Mouse (Mus musculus) midbrain, embryonic 15.5 days (tissue): ENCODE measurements at regions not wholly inside any gene's neighbourhood (a gene's known extent, or its start where the extent isn't known, plus 50 kb on each side); places are given as distances from the start of the nearest gene placed in this dataset.

Experiments
- ATAC-seq: fragments of 200-750 bp; cut with Nextera tagmentation; replicated peaks from 2 replicates; pipeline ENCODE4 v1.8.0; 2017; ENCODE audit warnings: moderate TSS enrichment
- H3K27ac ChIP-seq: fragments of 300-500 bp; sonication (generic); 2 replicates; pipeline ENCODE4 v1.5.1; 2015; ENCODE audit warnings: mild to moderate bottlenecking, inconsistent platforms
- H3K27me3 ChIP-seq: fragments of 300-500 bp; sonication (generic); replicated peaks from 2 replicates; pipeline ENCODE4 v1.6.1; 2015; ENCODE audit warnings: inconsistent platforms
- H3K36me3 ChIP-seq: fragments of 300-500 bp; sonication (generic); replicated peaks from 2 replicates; pipeline ENCODE4 v1.6.1; 2015; ENCODE audit warnings: inconsistent platforms
- H3K4me1 ChIP-seq: fragments of 300-500 bp; sonication (generic); 2 replicates; pipeline ENCODE4 v1.6.1; 2015; ENCODE audit warnings: inconsistent platforms
- H3K4me2 ChIP-seq: fragments of 300-500 bp; sonication (generic); 2 replicates; pipeline ENCODE4 v1.6.1; 2015; ENCODE audit warnings: inconsistent platforms, mild to moderate bottlenecking, moderate library complexity
- H3K4me3 ChIP-seq: fragments of 300-500 bp; sonication (generic); 2 replicates; pipeline ENCODE4 v1.5.1; 2015; ENCODE audit warnings: mild to moderate bottlenecking, inconsistent platforms
- H3K9ac ChIP-seq: fragments of 300-500 bp; sonication (generic); 2 replicates; pipeline ENCODE4 v1.6.1; 2015; ENCODE audit warnings: mild to moderate bottlenecking, inconsistent platforms
- H3K9me3 ChIP-seq: fragments of 300-500 bp; sonication (generic); 2 replicates; pipeline ENCODE4 v1.6.1; 2016; ENCODE audit warnings: inconsistent platforms
- WGBS: fragments of 180-500 bp; shearing (Covaris S2); methylation state at CpG from one replicate; pipeline ENCODE4 v1.1.7; 2015; ENCODE audit warnings: mixed read lengths; 5-methylcytosine and 5-hydroxymethylcytosine counted together

GRCm38 (mm10) chr10:87325769-87326168 is 167.7 kb downstream of the Ascl1 start:
- Histone ChIP-seq H3K9ac (no peak overlapping the region), H3K27ac (no peak overlapping the region), H3K36me3 (no peaks in the 10 kb centered on the region), H3K9me3 (no peaks in the 10 kb centered on the region), H3K4me3 (no peak overlapping the region), H3K4me1 (no peaks in the 10 kb centered on the region), H3K4me2 (no peak overlapping the region), H3K27me3 (no peaks in the 10 kb centered on the region)
- WGBS: 48% methylated on average over 6 of the region's 6 CpGs
- ATAC-seq: no peak

DNA sequence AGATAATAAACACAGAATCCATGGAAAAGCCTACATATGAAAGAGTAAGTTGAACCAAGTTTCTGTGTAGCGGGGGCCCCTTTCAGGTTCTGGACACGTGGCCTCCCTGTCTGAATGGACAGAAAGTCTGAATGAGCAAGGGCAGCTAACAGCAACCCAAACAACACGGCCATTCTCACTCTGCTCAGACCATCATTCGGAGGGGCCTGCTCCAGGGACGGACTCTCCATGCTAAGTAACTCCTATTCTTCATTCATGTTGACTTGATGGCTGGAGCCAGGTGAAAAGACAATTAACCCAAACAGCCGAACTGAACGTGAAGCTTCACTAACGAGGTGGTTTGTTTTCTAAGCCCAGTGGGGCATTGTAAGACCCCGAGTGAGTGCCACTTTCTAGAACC is 168.3 kb downstream of the Ascl1 start:
- H3K4me1 ChIP-seq: no peaks in the 10 kb centered on the region
- no peak for ATAC-seq
- no peaks in the 10 kb centered on the region for H3K9me3 ChIP-seq
- 60% methylated on average over 9 of the region's 9 CpGs for WGBS
- H3K4me2 ChIP-seq: no peak overlapping the region
- H3K9ac ChIP-seq: no peak overlapping the region
- no peak overlapping the region for H3K27ac ChIP-seq
- H3K36me3 ChIP-seq: no peaks in the 10 kb centered on the region
- H3K4me3 ChIP-seq: no peak overlapping the region
- no peaks in the 10 kb centered on the region for H3K27me3 ChIP-seq

DNA sequence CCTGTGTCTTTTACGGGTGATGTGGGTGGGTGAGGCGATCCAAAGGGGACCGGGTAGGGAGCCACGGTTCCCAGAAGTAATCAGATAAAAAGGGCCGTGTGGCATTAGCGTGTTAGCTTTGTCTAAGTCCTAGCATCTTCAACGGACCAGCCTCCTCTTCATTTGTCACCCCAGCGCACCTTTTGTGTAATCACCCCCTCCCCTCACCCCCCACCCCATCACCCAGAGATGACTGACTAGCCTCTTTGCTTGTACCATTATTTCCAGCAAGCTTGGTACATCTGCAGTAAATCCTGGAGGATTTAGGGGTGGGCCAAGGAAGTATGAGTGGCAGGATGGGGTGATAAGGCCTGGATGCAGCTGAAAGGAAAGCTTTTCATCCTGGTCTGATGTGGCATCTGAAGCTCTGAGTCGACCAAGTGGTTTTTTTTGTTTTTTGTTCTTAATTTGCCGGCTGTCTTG is 183.8 kb downstream of the Ascl1 start:
- H3K9ac ChIP-seq: no peak overlapping the region
- 11% methylated on average over 10 of the region's 10 CpGs for whole genome bisulfite sequencing
- peak; percentile 77; the same call in 1 of the 2 replicates for ATAC-seq

GRCm38 (mm10) chr10:87308815-87309396 is 184.6 kb downstream of the Ascl1 start:
- no peaks in the 10 kb centered on the region for H3K27me3 ChIP-seq
- no peak overlapping the region for H3K9ac ChIP-seq
- 20% methylated on average over 10 of the region's 10 CpGs for WGBS
- no peaks in the 10 kb centered on the region for H3K36me3 ChIP-seq
- H3K4me3 ChIP-seq: no peak overlapping the region
- H3K27ac ChIP-seq: no peak overlapping the region
- no peaks in the 10 kb centered on the region for H3K9me3 ChIP-seq
- H3K4me1 ChIP-seq: peaks cover 14% of the 10 kb centered on the region
- peak overlapping the region; percentile 6; the same call in 1 of the 2 replicates for H3K4me2 ChIP-seq
- ATAC-seq: no peak

More for the DNA sequence above, 183.8 kb downstream of the Ascl1 start:
- Histone ChIP-seq H3K4me3 (no peak overlapping the region), H3K27ac (no peak overlapping the region), H3K4me1 (peaks cover 14% of the 10 kb centered on the region), H3K9me3 (no peaks in the 10 kb centered on the region; the same call in 1 of the 2 replicates), H3K36me3 (no peaks in the 10 kb centered on the region), H3K27me3 (no peaks in the 10 kb centered on the region), H3K4me2 (peak overlapping the region; percentile 18; the same call in 1 of the 2 replicates)

- Histone ChIP-seq H3K9me3 (no peaks in the 10 kb centered on the region), H3K27me3 (no peaks in the 10 kb centered on the region), H3K4me2 (no peak overlapping the region), H3K36me3 (no peaks in the 10 kb centered on the region), H3K9ac (no peak overlapping the region), H3K27ac (no peak overlapping the region), H3K4me3 (no peak overlapping the region), H3K4me1 (peaks cover 5% of the 10 kb centered on the region)
- no peak for ATAC-seq
- WGBS: 71% methylated on average over 5 of the region's 5 CpGs
Measured at GRCm38 (mm10) chr10:87297166-87297565, 196.3 kb downstream of the Ascl1 start.

DNA sequence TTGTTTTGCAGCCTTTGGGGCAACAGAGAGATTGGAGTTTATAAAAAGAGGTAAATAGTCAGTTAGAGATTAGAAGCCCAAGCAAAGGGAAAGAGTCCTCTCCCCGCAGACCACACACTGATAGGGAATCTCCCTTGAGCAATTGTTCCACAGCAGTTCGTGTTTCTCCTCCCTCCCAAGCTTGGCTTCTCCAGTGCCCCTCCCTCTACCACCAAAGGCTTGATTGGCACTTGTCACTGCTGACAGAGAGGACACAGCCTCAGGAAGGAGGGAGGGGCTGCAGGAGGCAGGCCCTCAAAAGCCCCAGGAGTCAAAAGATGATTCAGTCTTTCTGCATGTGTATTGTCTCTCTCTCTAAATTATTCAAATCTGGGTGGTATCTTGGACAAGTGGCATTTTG is 200.1 kb downstream of the Ascl1 start:
- Histone ChIP-seq H3K27me3 (no peaks in the 10 kb centered on the region), H3K9me3 (no peaks in the 10 kb centered on the region), H3K36me3 (no peaks in the 10 kb centered on the region), H3K4me1 (peaks cover 5% of the 10 kb centered on the region), H3K9ac (no peak overlapping the region), H3K4me3 (no peak overlapping the region), H3K4me2 (no peak overlapping the region), H3K27ac (no peak overlapping the region)
- ATAC-seq: 0 out of 2 replicates have a peak, but pooled peaks have one; percentile 52
- WGBS: 2% methylated on average over 2 of the region's 2 CpGs

- WGBS: 96% methylated on average over 1 of the region's 1 CpGs
- Histone ChIP-seq H3K9me3 (no peaks in the 10 kb centered on the region), H3K4me2 (no peak overlapping the region), H3K4me1 (no peaks in the 10 kb centered on the region), H3K27ac (no peak overlapping the region), H3K4me3 (no peak overlapping the region), H3K9ac (no peak overlapping the region), H3K36me3 (no peaks in the 10 kb centered on the region), H3K27me3 (no peaks in the 10 kb centered on the region)
- no peak for ATAC-seq
Measured at GRCm38 (mm10) chr10:87286831-87287230, 206.6 kb downstream of the Ascl1 start.

- Histone ChIP-seq H3K36me3 (no peaks in the 10 kb centered on the region), H3K4me3 (no peak overlapping the region), H3K27ac (no peak overlapping the region), H3K4me1 (no peaks in the 10 kb centered on the region), H3K4me2 (no peak overlapping the region), H3K9ac (no peak overlapping the region), H3K9me3 (no peaks in the 10 kb centered on the region), H3K27me3 (no peaks in the 10 kb centered on the region)
- 74% methylated on average over 2 of the region's 2 CpGs for WGBS
- no peak for ATAC-seq
Measured at GRCm38 (mm10) chr10:87284296-87284695, 209.2 kb downstream of the Ascl1 start.
